Mouse (Mus musculus) heart, embryonic 15.5 days (tissue): ENCODE data around the gene Sh3pxd2a. TPM values are rescaled to one million over a fixed set of nuclear protein-coding genes. Genes with fewer than 3 reads are reported as not detected.

Experiments used
- ATAC-seq: fragments of 200-750 bp; cut with Nextera tagmentation; replicated peaks from 2 replicates; pipeline ENCODE4 v1.8.0; 2017; ENCODE audit warnings: low read depth, moderate TSS enrichment; ENCODE audit not compliant: insufficient number of reproducible peaks, insufficient read depth, low FRiP score
- H3K27ac ChIP-seq: fragments of 300-500 bp; sonication (generic); 2 replicates; pipeline ENCODE4 v1.5.1; 2015; ENCODE audit warnings: mild to moderate bottlenecking, inconsistent platforms
- H3K27me3 ChIP-seq: fragments of 300-500 bp; sonication (generic); 2 replicates; pipeline ENCODE4 v1.6.1; 2015; ENCODE audit warnings: inconsistent platforms
- H3K36me3 ChIP-seq: fragments of 300-500 bp; sonication (generic); 2 replicates; pipeline ENCODE4 v1.6.1; 2015; ENCODE audit warnings: mild to moderate bottlenecking, inconsistent platforms
- H3K4me1 ChIP-seq: fragments of 300-500 bp; sonication (generic); replicated peaks from 2 replicates; pipeline ENCODE4 v1.6.1; 2015; ENCODE audit warnings: inconsistent platforms
- H3K4me2 ChIP-seq: fragments of 300-500 bp; sonication (generic); 2 replicates; pipeline ENCODE4 v1.6.1; 2015; ENCODE audit warnings: inconsistent platforms, mild to moderate bottlenecking, moderate library complexity
- H3K4me3 ChIP-seq: fragments of 300-500 bp; sonication (generic); 2 replicates; pipeline ENCODE4 v1.5.1; 2015; ENCODE audit warnings: mild to moderate bottlenecking, inconsistent platforms
- H3K9ac ChIP-seq: fragments of 300-500 bp; sonication (generic); 2 replicates; pipeline ENCODE4 v1.6.1; 2015; ENCODE audit warnings: mild to moderate bottlenecking, inconsistent platforms
- H3K9me3 ChIP-seq: fragments of 300-500 bp; sonication (generic); replicated peaks from 2 replicates; pipeline ENCODE4 v1.6.1; 2016; ENCODE audit warnings: inconsistent platforms
- WGBS: fragments of 180-500 bp; shearing (Covaris S2); methylation state at CpG from one replicate; pipeline ENCODE4 v1.1.7; 2015; ENCODE audit warnings: mixed read lengths; 5-methylcytosine and 5-hydroxymethylcytosine counted together
- polyA plus RNA-seq: library from polyadenylated mRNA; unstranded; fragments of >200 nt; fragmentation: Nextera tagmentation; extraction: Ambion mirVana; gene quantifications from 2 replicates; pipeline ENCODE4 v1.2.1, GENCODE M21; 2015

Sh3pxd2a gene
- polyA plus RNA-seq, 1 experiment from 2014 or later = 5.3 TPM

GRCm38 (mm10) chr19:47456021-47456420 is 8.2 kb downstream of the Sh3pxd2a start:
- 65% methylated on average over 6 of the region's 6 CpGs for WGBS
- Histone ChIP-seq H3K27ac (no peak overlapping the region), H3K4me1 (peaks cover 96% of the 10 kb centered on the region), H3K9me3 (no peaks in the 10 kb centered on the region), H3K4me2 (no peak overlapping the region), H3K9ac (no peak overlapping the region), H3K36me3 (no peaks in the 10 kb centered on the region), H3K4me3 (no peak overlapping the region), H3K27me3 (no peaks in the 10 kb centered on the region)
- no peak for ATAC-seq

GRCm38 (mm10) chr19:47455001-47455755 is 9.0 kb downstream of the Sh3pxd2a start:
- no peaks in the 10 kb centered on the region for H3K27me3 ChIP-seq
- WGBS = 59% methylated on average over 15 of the region's 15 CpGs
- H3K36me3 ChIP-seq = no peaks in the 10 kb centered on the region
- peaks cover 96% of the 10 kb centered on the region for H3K4me1 ChIP-seq
- no peaks in the 10 kb centered on the region for H3K9me3 ChIP-seq
- H3K4me3 ChIP-seq = no peak overlapping the region
- H3K9ac ChIP-seq = no peak overlapping the region
- no peak; the same call in 1 of the 2 replicates for ATAC-seq
- peak overlapping the region; percentile 43; the same call in 1 of the 2 replicates for H3K4me2 ChIP-seq
- peak overlapping the region; percentile 96 for H3K27ac ChIP-seq

- Histone ChIP-seq H3K36me3 (no peaks in the 10 kb centered on the region), H3K4me2 (peak overlapping the region; percentile 43), H3K4me3 (no peak overlapping the region), H3K4me1 (peaks cover 96% of the 10 kb centered on the region), H3K9me3 (no peaks in the 10 kb centered on the region), H3K9ac (0 out of 2 replicates have a peak overlapping the region, but pooled peaks have one; percentile 9), H3K27ac (peak overlapping the region; percentile 96), H3K27me3 (no peaks in the 10 kb centered on the region)
- WGBS = 30% methylated on average over 11 of the region's 11 CpGs
- ATAC-seq = peak; percentile 33; the same call in 1 of the 2 replicates
Measured at GRCm38 (mm10) chr19:47454167-47455000, 9.8 kb downstream of the Sh3pxd2a start.

- H3K4me1 ChIP-seq = peaks cover 96% of the 10 kb centered on the region
- ATAC-seq = no peak
- WGBS = 84% methylated on average over 7 of the region's 7 CpGs
- no peak overlapping the region for H3K4me2 ChIP-seq
- no peaks in the 10 kb centered on the region for H3K27me3 ChIP-seq
- H3K4me3 ChIP-seq = no peak overlapping the region
- H3K27ac ChIP-seq = peak overlapping the region; percentile 96
- no peaks in the 10 kb centered on the region for H3K36me3 ChIP-seq
- H3K9ac ChIP-seq = peak overlapping the region; percentile 9; the same call in 1 of the 2 replicates
- no peaks in the 10 kb centered on the region for H3K9me3 ChIP-seq
Measured at GRCm38 (mm10) chr19:47453352-47453751, 10.8 kb downstream of the Sh3pxd2a start.

GRCm38 (mm10) chr19:47452682-47453081 is 11.5 kb downstream of the Sh3pxd2a start:
- no peaks in the 10 kb centered on the region for H3K36me3 ChIP-seq
- H3K9me3 ChIP-seq = no peaks in the 10 kb centered on the region
- ATAC-seq = no peak
- WGBS = 41% methylated on average over 10 of the region's 10 CpGs
- H3K27me3 ChIP-seq = no peaks in the 10 kb centered on the region
- no peak overlapping the region for H3K4me3 ChIP-seq
- H3K4me1 ChIP-seq = peaks cover 96% of the 10 kb centered on the region
- no peak overlapping the region for H3K9ac ChIP-seq
- peak overlapping the region; percentile 6; the same call in 1 of the 2 replicates for H3K4me2 ChIP-seq
- H3K27ac ChIP-seq = peak overlapping the region; percentile 44

GRCm38 (mm10) chr19:47452211-47452610 is 12.0 kb downstream of the Sh3pxd2a start:
- 51% methylated on average over 7 of the region's 7 CpGs for WGBS
- no peaks in the 10 kb centered on the region for H3K27me3 ChIP-seq
- peak overlapping the region; percentile 6; the same call in 1 of the 2 replicates for H3K4me2 ChIP-seq

GRCm38 (mm10) chr19:47451476-47452113 is 12.6 kb downstream of the Sh3pxd2a start:
- Histone ChIP-seq H3K9me3 (no peaks in the 10 kb centered on the region), H3K4me1 (peaks cover 97% of the 10 kb centered on the region), H3K4me2 (no peak overlapping the region), H3K36me3 (no peaks in the 10 kb centered on the region), H3K27me3 (no peaks in the 10 kb centered on the region), H3K4me3 (no peak overlapping the region), H3K9ac (no peak overlapping the region), H3K27ac (peak overlapping the region; percentile 69)
- 70% methylated on average over 10 of the region's 10 CpGs for WGBS
- no peak for ATAC-seq

More at GRCm38 (mm10) chr19:47452211-47452610, 12.0 kb downstream of the Sh3pxd2a start:
- Histone ChIP-seq H3K4me3 (no peak overlapping the region), H3K27ac (peak overlapping the region; percentile 44), H3K36me3 (no peaks in the 10 kb centered on the region), H3K4me1 (peaks cover 96% of the 10 kb centered on the region), H3K9me3 (no peaks in the 10 kb centered on the region), H3K9ac (no peak overlapping the region)
- ATAC-seq = no peak

- H3K4me2 ChIP-seq = no peak overlapping the region
Measured at GRCm38 (mm10) chr19:47450261-47451137, 13.7 kb downstream of the Sh3pxd2a start.

GRCm38 (mm10) chr19:47449513-47450227 is 14.5 kb downstream of the Sh3pxd2a start:
- Histone ChIP-seq H3K4me1 (peaks cover 97% of the 10 kb centered on the region), H3K36me3 (no peaks in the 10 kb centered on the region), H3K9me3 (no peaks in the 10 kb centered on the region), H3K27ac (peak overlapping the region; percentile 69), H3K4me3 (no peak overlapping the region), H3K4me2 (no peak overlapping the region), H3K27me3 (no peaks in the 10 kb centered on the region), H3K9ac (no peak overlapping the region)
- no peak for ATAC-seq
- 36% methylated on average over 4 of the region's 4 CpGs for WGBS

More at GRCm38 (mm10) chr19:47450261-47451137, 13.7 kb downstream of the Sh3pxd2a start:
- Histone ChIP-seq H3K9me3 (no peaks in the 10 kb centered on the region), H3K4me1 (peaks cover 97% of the 10 kb centered on the region), H3K4me3 (no peak overlapping the region), H3K9ac (peak overlapping the region; percentile 16; the same call in 1 of the 2 replicates), H3K36me3 (no peaks in the 10 kb centered on the region), H3K27me3 (no peaks in the 10 kb centered on the region), H3K27ac (peak overlapping the region; percentile 69)
- WGBS = 38% methylated on average over 8 of the region's 8 CpGs
- peak; percentile 9; the same call in 1 of the 2 replicates for ATAC-seq
